Mouse (Mus musculus) stomach, postnatal 0 days (tissue): ENCODE data around the gene Pcgf6.

Source experiments
- CTCF ChIP-seq: IDR thresholded peaks from 2 replicates; pipeline ENCODE4 v1.5.1; 2016; ENCODE audit warnings: antibody characterized with exemption, low read depth, mild to moderate bottlenecking, moderate library complexity
- EP300 ChIP-seq: optimal IDR thresholded peaks from 2 replicates; pipeline ENCODE3; 2016; ENCODE audit warnings: antibody characterized with exemption

DNA sequence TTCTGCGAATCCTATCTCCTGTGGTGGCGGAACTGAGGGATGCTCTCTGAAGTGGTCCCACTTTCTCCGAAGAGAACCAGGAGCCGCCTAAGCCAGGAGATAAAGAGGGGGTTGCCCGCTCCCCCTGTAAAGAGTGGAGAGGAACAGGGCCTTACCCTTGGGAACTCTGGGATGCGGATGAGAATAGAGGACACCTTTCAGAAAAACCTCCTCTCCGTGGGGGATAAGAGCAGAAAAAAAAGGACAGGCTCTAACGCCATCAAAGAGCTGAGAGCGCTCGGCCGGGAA is 36.6 kb downstream of the Pcgf6 start:
- no peak for TF ChIP-seq CTCF
- no peak for TF ChIP-seq EP300
